ENCODE assay signal across 13 mouse cellular contexts in genomic region chr9:31808753-31809152, GRCm38 (mm10).
DNase-seq lines count a peak whose midpoint lies in the region; ATAC-seq and TF ChIP-seq lines count a peak whose summit lies in the region.
"Had no signal": no experiment of that assay in that cellular context is flagged by ENCODE, and none has a peak within 500 bp of the region (broad histone marks: within the 10 kb centered on the region; RNA-seq: fewer than 3 reads in every experiment).

No protein-coding gene starts in this region.

- 62% methylated on average over 2 of the region's 2 CpGs for WGBS in kidney, adult 2 months
- WGBS in kidney, embryonic 14.5 days = 70% methylated on average over 2 of the region's 2 CpGs

- ATAC-seq in kidney, embryonic 14.5 days (ENCODE audit: low FRiP score, low TSS enrichment) = no peak
- ATAC-seq: forebrain, embryonic 14.5 days had no signal

- H3K4me3 ChIP-seq in kidney, adult 2 months (ENCODE audit: insufficient read depth, low read depth, low read length) = no peak overlapping the region
- no peak overlapping the region for H3K4me3 ChIP-seq in kidney, embryonic 14.5 days (ENCODE audit: low read length)
- H3K4me3 ChIP-seq: embryonic facial prominence, embryonic 13.5 days; heart, embryonic 15.5 days; limb, embryonic 12.5 days had no signal

- H3K4me1 ChIP-seq in kidney, adult 2 months (ENCODE audit: control insufficient read depth, insufficient read depth, low read length) = no peaks in the 10 kb centered on the region
- no peaks in the 10 kb centered on the region for H3K4me1 ChIP-seq in kidney, embryonic 14.5 days (ENCODE audit: control insufficient read depth, insufficient read depth, low read length)
- H3K4me1 ChIP-seq: embryonic facial prominence, embryonic 13.5 days; heart, embryonic 15.5 days; limb, embryonic 12.5 days had no signal

- no peak overlapping the region for H3K9ac ChIP-seq in kidney, embryonic 14.5 days (ENCODE audit: low read depth, low read length)
- H3K9ac ChIP-seq: embryonic facial prominence, embryonic 13.5 days; heart, embryonic 15.5 days; limb, embryonic 12.5 days had no signal

- peak; percentile 35; the same call in 1 of the 2 replicates for TF ChIP-seq CTCF in kidney, adult 2 months (conservative IDR thresholded peaks at IDR 0.05; ENCODE audit: insufficient read depth, insufficient read length, low read depth, low read length)

- no peaks in the 10 kb centered on the region for H3K36me3 ChIP-seq in kidney, adult 2 months (ENCODE audit: control insufficient read depth, insufficient read depth, low read length)
- H3K36me3 ChIP-seq in kidney, embryonic 14.5 days (ENCODE audit: control insufficient read depth, insufficient read depth, low read length) = no peaks in the 10 kb centered on the region
- H3K36me3 ChIP-seq: embryonic facial prominence, embryonic 13.5 days; heart, embryonic 15.5 days; limb, embryonic 12.5 days had no signal

- no peak for TF ChIP-seq POLR2A in kidney, adult 2 months (IDR thresholded peaks at IDR 0.05; ENCODE audit: low read depth, low read length)

- no peak overlapping the region for H3K27ac ChIP-seq in kidney, adult 2 months (ENCODE audit: insufficient read depth, low read depth, low read length)
- H3K27ac ChIP-seq in kidney, embryonic 14.5 days (ENCODE audit: low read depth, low read length) = no peak overlapping the region
- H3K27ac ChIP-seq: embryonic facial prominence, embryonic 13.5 days; heart, embryonic 15.5 days; limb, embryonic 12.5 days had no signal

- no peaks in the 10 kb centered on the region for H3K27me3 ChIP-seq in kidney, adult 2 months (replicated peaks; ENCODE audit: control insufficient read depth, insufficient read depth, low read length)
- H3K27me3 ChIP-seq in kidney, embryonic 14.5 days (ENCODE audit: control insufficient read depth, insufficient read depth, low read length) = no peaks in the 10 kb centered on the region
- H3K27me3 ChIP-seq: embryonic facial prominence, embryonic 13.5 days; heart, embryonic 15.5 days; limb, embryonic 12.5 days had no signal

- H3K9me3 ChIP-seq in kidney, embryonic 14.5 days (ENCODE audit: control insufficient read depth, low read length) = no peaks in the 10 kb centered on the region
- H3K9me3 ChIP-seq: embryonic facial prominence, embryonic 13.5 days; heart, embryonic 15.5 days; limb, embryonic 12.5 days had no signal

- H3K4me2 ChIP-seq in kidney, embryonic 14.5 days (replicated peaks; ENCODE audit: low read depth, low read length) = no peak overlapping the region
- H3K4me2 ChIP-seq: embryonic facial prominence, embryonic 13.5 days; heart, embryonic 15.5 days; limb, embryonic 12.5 days had no signal

- peak; percentile 5 to 11 for DNase-seq in cerebellum, postnatal 10 days
- DNase-seq in cerebellum, postnatal 4 days (ENCODE audit: low spot score in 2 of 2) = no peak
- DNase-seq in kidney, adult 2 months = peak; percentile 4
- peak; percentile 3 for DNase-seq in retina, embryonic 14.5 days (ENCODE audit: low spot score)
- no peak for DNase-seq in retina, postnatal 1 day
- peak; percentile 7 for DNase-seq in lung, postnatal 36 days
- no peak for DNase-seq in gastrocnemius, postnatal 25 days
- DNase-seq: right cerebral cortex, postnatal 4 days had no signal

Comparison
In these comparisons a context has a peak if more than half of its experiments do, and no peak if none do; other contexts are left out.
1. DNase-seq: peak in cerebellum, postnatal 10 days (2 of 2), kidney, adult 2 months (single experiment), retina, embryonic 14.5 days (single experiment) and lung, postnatal 36 days (single experiment); none in cerebellum, postnatal 4 days (0 of 2), retina, postnatal 1 day (single experiment) and gastrocnemius, postnatal 25 days (single experiment).